25 mouse cellular contexts compared by ENCODE assay signal in the genomic region with DNA sequence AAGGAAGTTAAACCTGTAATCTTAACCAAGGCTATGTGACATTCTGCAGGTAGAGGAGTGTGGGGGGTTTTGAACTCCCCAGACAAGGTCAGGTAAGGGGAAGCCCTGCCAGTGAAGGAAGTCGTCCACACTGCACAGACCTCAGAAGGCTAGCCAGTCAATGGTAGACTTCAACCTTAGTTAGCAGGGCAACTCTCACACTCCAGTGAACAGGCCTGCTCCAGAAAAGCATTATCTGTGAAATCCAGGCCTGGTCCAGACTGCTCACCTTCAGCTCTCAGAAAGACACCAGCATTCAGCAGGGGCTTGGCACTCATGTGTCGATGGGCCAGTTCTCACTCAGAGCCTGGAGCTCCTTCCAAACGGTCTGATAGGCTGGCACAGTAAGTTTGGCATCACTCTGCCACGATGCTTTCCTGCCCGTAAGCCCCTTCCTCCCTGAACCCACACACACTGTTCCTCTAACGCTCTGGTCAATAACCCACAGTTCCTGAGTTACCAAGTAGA. TPM values are rescaled to one million over a fixed set of nuclear protein-coding genes. Genes with fewer than 3 reads are reported as not detected.
A peak's percentile ranks its signal among the peaks of the same experiment; 100 is the strongest.
DNase-seq lines count a peak whose midpoint lies in the region; ATAC-seq and TF ChIP-seq lines count a peak whose summit lies in the region.
"Had no signal": no experiment of that assay in that cellular context is flagged by ENCODE, and none has a peak within 500 bp of the region (broad histone marks: within the 10 kb centered on the region; RNA-seq: fewer than 3 reads in every experiment).

No protein-coding gene starts in this region.

- H3K9ac ChIP-seq in kidney, embryonic 15.5 days = no peak overlapping the region
- H3K9ac ChIP-seq in kidney, postnatal 0 days (ENCODE audit: low read depth, low read length) = no peak overlapping the region
- H3K9ac ChIP-seq: embryonic facial prominence, embryonic 12.5 days; embryonic facial prominence, embryonic 15.5 days; forebrain, postnatal 0 days; heart, embryonic 12.5 days; heart, embryonic 15.5 days; hindbrain, embryonic 14.5 days had no signal

- no peak for TF ChIP-seq POLR2A in kidney, adult 2 months (IDR thresholded peaks at IDR 0.05; ENCODE audit: low read depth, low read length)

- no peak overlapping the region for H3K27ac ChIP-seq in kidney, adult 2 months (ENCODE audit: insufficient read depth, low read depth, low read length)
- no peak overlapping the region for H3K27ac ChIP-seq in kidney, embryonic 15.5 days
- no peak overlapping the region for H3K27ac ChIP-seq in kidney, postnatal 0 days
- H3K27ac ChIP-seq in hindbrain, embryonic 10.5 days = no peak overlapping the region
- H3K27ac ChIP-seq: embryonic facial prominence, embryonic 12.5 days; embryonic facial prominence, embryonic 15.5 days; heart, embryonic 15.5 days; hindbrain, embryonic 14.5 days had no signal

- ATAC-seq in kidney, embryonic 15.5 days (replicated peaks; ENCODE audit: low FRiP score) = no peak
- 0 out of 2 replicates have a peak, but pooled peaks have one; percentile 71 for ATAC-seq in kidney, postnatal 0 days (replicated peaks; ENCODE audit: low FRiP score, low read depth)
- ATAC-seq: CD4-positive, CD25-positive, alpha-beta regulatory T cell, adult 4 months; forebrain, embryonic 14.5 days; forebrain, postnatal 0 days had no signal

- peak; percentile 76 for DNase-seq in kidney, adult 2 months
- no peak for DNase-seq in kidney, postnatal 0 days (ENCODE audit: low spot score)
- peak; percentile 29 for DNase-seq in kidney, postnatal 14 days
- DNase-seq in left cerebral cortex, adult 18-20 months (ENCODE audit: low spot score in 2 of 2) = no peak
- DNase-seq in hindbrain, embryonic 10.5 days (ENCODE audit: low spot score) = no peak
- DNase-seq: adrenal gland, adult 2 months; adrenal gland, postnatal 14 days; cerebellum, adult 11 months; cerebellum, adult 2 months; cerebellum, adult 9-11 months; cerebellum, postnatal 25 days; forebrain, postnatal 0 days; gastrocnemius, postnatal 25 days; heart, adult 18-20 months; heart, postnatal 10 days; heart, postnatal 36 days had no signal

- no peak overlapping the region for H3K4me3 ChIP-seq in kidney, adult 2 months (ENCODE audit: insufficient read depth, low read depth, low read length)
- H3K4me3 ChIP-seq in kidney, embryonic 15.5 days (replicated peaks) = no peak overlapping the region
- no peak overlapping the region for H3K4me3 ChIP-seq in kidney, postnatal 0 days (replicated peaks; ENCODE audit: low read depth, low read length)
- no peak overlapping the region for H3K4me3 ChIP-seq in hindbrain, embryonic 10.5 days
- H3K4me3 ChIP-seq: embryonic facial prominence, embryonic 12.5 days; embryonic facial prominence, embryonic 15.5 days; heart, embryonic 12.5 days; heart, embryonic 15.5 days had no signal

- 52% methylated on average over 6 of the region's 6 CpGs for WGBS in kidney, adult 2 months
- WGBS in kidney, embryonic 15.5 days = 77% methylated on average over 6 of the region's 6 CpGs
- WGBS in kidney, postnatal 0 days = 72% methylated on average over 6 of the region's 6 CpGs
- 86% methylated on average over 6 of the region's 6 CpGs for WGBS in hindbrain, embryonic 10.5 days

- H3K4me1 ChIP-seq in kidney, adult 2 months (ENCODE audit: control insufficient read depth, insufficient read depth, low read length) = peaks cover 6% of the 10 kb centered on the region; the same call in 1 of the 2 replicates
- H3K4me1 ChIP-seq in kidney, embryonic 15.5 days = no peaks in the 10 kb centered on the region
- no peaks in the 10 kb centered on the region for H3K4me1 ChIP-seq in kidney, postnatal 0 days (replicated peaks; ENCODE audit: insufficient read depth, low read length)
- H3K4me1 ChIP-seq in hindbrain, embryonic 10.5 days (replicated peaks) = peaks cover 18% of the 10 kb centered on the region
- H3K4me1 ChIP-seq: heart, embryonic 12.5 days; heart, embryonic 15.5 days had no signal

- H3K27me3 ChIP-seq in kidney, adult 2 months (replicated peaks; ENCODE audit: control insufficient read depth, insufficient read depth, low read length) = no peaks in the 10 kb centered on the region
- H3K27me3 ChIP-seq in kidney, embryonic 15.5 days = no peaks in the 10 kb centered on the region
- H3K27me3 ChIP-seq in kidney, postnatal 0 days (ENCODE audit: insufficient read depth, low read length) = no peaks in the 10 kb centered on the region
- no peaks in the 10 kb centered on the region for H3K27me3 ChIP-seq in hindbrain, embryonic 10.5 days (ENCODE audit: insufficient read depth, poor library complexity, severe bottlenecking)
- H3K27me3 ChIP-seq: embryonic facial prominence, embryonic 12.5 days; embryonic facial prominence, embryonic 15.5 days; heart, embryonic 12.5 days; heart, embryonic 15.5 days had no signal

- no peaks in the 10 kb centered on the region for H3K9me3 ChIP-seq in kidney, embryonic 15.5 days (replicated peaks)
- H3K9me3 ChIP-seq in kidney, postnatal 0 days (replicated peaks; ENCODE audit: low read length) = no peaks in the 10 kb centered on the region
- H3K9me3 ChIP-seq in hindbrain, embryonic 10.5 days = no peaks in the 10 kb centered on the region
- H3K9me3 ChIP-seq: embryonic facial prominence, embryonic 12.5 days; embryonic facial prominence, embryonic 15.5 days; heart, embryonic 12.5 days; heart, embryonic 15.5 days had no signal

- no peak for TF ChIP-seq CTCF in kidney, adult 2 months (conservative IDR thresholded peaks at IDR 0.05; ENCODE audit: insufficient read depth, insufficient read length, low read depth, low read length)
- TF ChIP-seq CTCF in kidney, postnatal 0 days (IDR thresholded peaks at IDR 0.05; ENCODE audit: low read depth) = no peak

- H3K36me3 ChIP-seq in kidney, adult 2 months (ENCODE audit: control insufficient read depth, insufficient read depth, low read length) = no peaks in the 10 kb centered on the region
- H3K36me3 ChIP-seq in kidney, embryonic 15.5 days = no peaks in the 10 kb centered on the region
- H3K36me3 ChIP-seq in kidney, postnatal 0 days (ENCODE audit: insufficient read depth, low read length) = no peaks in the 10 kb centered on the region
- H3K36me3 ChIP-seq in hindbrain, embryonic 10.5 days = peaks cover 16% of the 10 kb centered on the region
- H3K36me3 ChIP-seq: embryonic facial prominence, embryonic 15.5 days; heart, embryonic 12.5 days; heart, embryonic 15.5 days had no signal

- H3K4me2 ChIP-seq in kidney, embryonic 15.5 days = no peak overlapping the region
- no peak overlapping the region for H3K4me2 ChIP-seq in kidney, postnatal 0 days (ENCODE audit: low read length)
- H3K4me2 ChIP-seq: embryonic facial prominence, embryonic 12.5 days; embryonic facial prominence, embryonic 15.5 days; heart, embryonic 12.5 days; heart, embryonic 15.5 days; hindbrain, embryonic 14.5 days had no signal

RNA-seq across cellular contexts. Expression of a gene that starts 8.3 kb away (rescaled TPM):
- polyA plus RNA-seq in kidney, adult 2 months (2012; rRNA removed) = 6.9 and 8.4 TPM in 2 replicates
- polyA plus RNA-seq in kidney, embryonic 15.5 days (2015; fragmentation: Nextera tagmentation; extraction: Ambion mirVana) = 14.4 and 16.2 TPM in 2 replicates
- polyA plus RNA-seq in kidney, postnatal 0 days (2015; fragmentation: Nextera tagmentation; extraction: Ambion mirVana) = 11.2 and 11.6 TPM in 2 replicates
- total RNA-seq in left cerebral cortex, adult 18-20 months (2021) = 10 to 100 TPM; 49.2 to 50.3 TPM
- polyA plus RNA-seq in hindbrain, embryonic 10.5 days (2016; fragmentation: Nextera tagmentation; extraction: Ambion mirVana) = 27.2 and 38.2 TPM in 2 replicates
- total RNA-seq: MEL had no signal

Comparison
In these comparisons a context has a peak if more than half of its experiments do, and no peak if none do; other contexts are left out.
1. DNase-seq: peak in kidney, adult 2 months (single experiment) and kidney, postnatal 14 days (single experiment); none in kidney, postnatal 0 days (single experiment), left cerebral cortex, adult 18-20 months (0 of 2) and hindbrain, embryonic 10.5 days (single experiment).